Mouse (Mus musculus): ENCODE data around the gene Cmss1. TPM values are rescaled to one million over a fixed set of nuclear protein-coding genes. Genes with fewer than 3 reads are reported as not detected.

Cmss1 gene
- polyA plus RNA-seq, 1 experiment, result 9.0 TPM

DNA sequence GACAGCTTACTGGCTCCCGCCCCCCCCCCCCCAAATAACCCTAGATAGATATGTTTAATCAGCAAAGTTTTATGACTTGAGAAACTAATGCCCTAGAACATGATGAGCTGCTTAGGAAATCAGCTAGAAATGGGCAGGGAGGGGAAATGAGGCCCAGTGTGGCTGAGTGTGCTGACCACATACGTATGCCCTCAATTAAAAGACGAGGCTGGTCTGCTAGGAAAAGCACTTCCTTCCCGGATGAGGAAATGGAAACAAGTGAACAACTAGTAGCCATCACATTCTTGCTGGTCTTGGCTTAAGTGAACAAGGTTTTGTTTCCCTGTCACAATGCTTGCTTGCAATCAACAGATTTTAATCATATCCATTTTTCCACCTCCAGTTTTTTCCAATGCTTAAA lies 76.1 kb downstream of the Cmss1 start:
- TF ChIP-seq POLR2A (IDR thresholded peaks at IDR 0.05; ENCODE audit: low read depth, low read length), result no peak
- TF ChIP-seq CTCF (IDR thresholded peaks at IDR 0.05; ENCODE audit: borderline replicate concordance, insufficient read depth, low read length), result no peak
- Histone ChIP-seq H3K4me3 (ENCODE audit: insufficient read depth, low read length) (no peak overlapping the region), H3K4me1 (ENCODE audit: control insufficient read depth, insufficient read depth, low read length) (peaks cover 30% of the 10 kb centered on the region), H3K27ac (ENCODE audit: insufficient read depth, low read length) (peak overlapping the region; percentile 67; the same call in 1 of the 2 replicates)

DNA sequence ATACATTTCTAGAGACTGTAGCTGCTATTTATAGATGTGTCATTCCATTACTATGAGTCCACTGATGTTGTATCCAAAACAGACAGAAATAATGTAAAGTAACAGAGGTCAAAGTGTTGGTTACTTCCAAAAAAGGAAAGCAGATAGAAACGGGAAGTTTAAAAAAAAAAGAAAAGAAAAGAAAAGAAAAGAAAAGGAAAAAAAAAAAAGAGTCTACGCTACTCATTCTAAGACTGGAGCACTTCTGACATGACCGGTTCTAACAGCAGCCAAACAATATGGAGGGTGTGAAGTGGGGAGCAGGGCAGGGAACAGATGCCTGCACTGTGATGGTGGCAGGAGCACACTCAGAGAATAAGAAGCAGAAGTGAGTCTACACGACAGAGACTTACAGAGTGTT lies 78.2 kb downstream of the Cmss1 start:
- no peak for TF ChIP-seq CTCF (IDR thresholded peaks at IDR 0.05; ENCODE audit: borderline replicate concordance, insufficient read depth, low read length)
- no peak for TF ChIP-seq POLR2A (IDR thresholded peaks at IDR 0.05; ENCODE audit: low read depth, low read length)
- Histone ChIP-seq H3K4me1 (ENCODE audit: control insufficient read depth, insufficient read depth, low read length) (peaks cover 34% of the 10 kb centered on the region), H3K27ac (ENCODE audit: insufficient read depth, low read length) (peak overlapping the region; percentile 100), H3K4me3 (ENCODE audit: insufficient read depth, low read length) (no peak overlapping the region)

DNA sequence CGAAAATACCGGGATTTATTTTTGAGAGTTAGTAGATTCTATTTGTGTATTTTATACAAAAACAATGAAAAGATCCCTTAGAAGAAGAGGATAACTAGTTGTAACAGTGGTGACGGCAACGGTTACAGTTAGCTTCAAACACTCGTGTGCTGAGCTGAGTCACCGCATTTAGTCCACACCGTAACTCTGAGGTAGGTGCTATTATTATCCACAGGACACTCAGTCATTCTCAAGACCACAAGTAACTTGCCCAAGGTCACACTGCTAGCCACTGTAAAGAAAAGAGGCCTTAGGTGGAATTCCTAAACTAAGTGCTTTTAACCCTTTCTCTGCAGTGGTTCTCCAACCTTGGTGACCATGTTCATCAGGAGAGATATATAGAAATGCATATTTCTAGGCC lies 79.8 kb downstream of the Cmss1 start:
- no peak for TF ChIP-seq CTCF (IDR thresholded peaks at IDR 0.05; ENCODE audit: borderline replicate concordance, insufficient read depth, low read length)
- no peak for TF ChIP-seq POLR2A (IDR thresholded peaks at IDR 0.05; ENCODE audit: low read depth, low read length)
- H3K4me1 ChIP-seq (ENCODE audit: control insufficient read depth, insufficient read depth, low read length), result peaks cover 34% of the 10 kb centered on the region
- peak overlapping the region; percentile 83 for H3K27ac ChIP-seq (ENCODE audit: insufficient read depth, low read length)
- H3K4me3 ChIP-seq (ENCODE audit: insufficient read depth, low read length), result no peak overlapping the region

DNA sequence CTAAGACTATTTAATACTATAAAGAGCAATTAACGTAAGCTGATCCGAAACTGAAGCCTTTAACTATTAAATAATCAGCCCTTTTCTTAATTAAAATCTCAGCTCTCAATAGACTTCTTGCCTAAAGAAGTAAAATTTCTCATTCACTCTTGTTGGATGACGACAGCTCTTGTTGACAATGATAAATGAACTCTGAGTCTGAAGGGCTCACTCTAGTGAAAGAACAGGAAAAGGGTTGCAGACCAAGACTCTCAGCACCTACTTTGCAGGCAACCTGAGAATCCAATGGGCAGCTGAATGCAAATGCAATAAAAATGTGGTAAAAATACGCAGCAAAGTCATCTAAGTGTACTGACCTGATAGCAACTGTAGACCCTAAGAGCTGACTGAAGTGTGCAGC lies 81.2 kb downstream of the Cmss1 start:
- Histone ChIP-seq H3K4me3 (ENCODE audit: insufficient read depth, low read length) (no peak overlapping the region), H3K4me1 (ENCODE audit: control insufficient read depth, insufficient read depth, low read length) (peaks cover 27% of the 10 kb centered on the region)
- TF ChIP-seq POLR2A (IDR thresholded peaks at IDR 0.05; ENCODE audit: low read depth, low read length), result no peak
- no peak for TF ChIP-seq CTCF (IDR thresholded peaks at IDR 0.05; ENCODE audit: borderline replicate concordance, insufficient read depth, low read length)

DNA sequence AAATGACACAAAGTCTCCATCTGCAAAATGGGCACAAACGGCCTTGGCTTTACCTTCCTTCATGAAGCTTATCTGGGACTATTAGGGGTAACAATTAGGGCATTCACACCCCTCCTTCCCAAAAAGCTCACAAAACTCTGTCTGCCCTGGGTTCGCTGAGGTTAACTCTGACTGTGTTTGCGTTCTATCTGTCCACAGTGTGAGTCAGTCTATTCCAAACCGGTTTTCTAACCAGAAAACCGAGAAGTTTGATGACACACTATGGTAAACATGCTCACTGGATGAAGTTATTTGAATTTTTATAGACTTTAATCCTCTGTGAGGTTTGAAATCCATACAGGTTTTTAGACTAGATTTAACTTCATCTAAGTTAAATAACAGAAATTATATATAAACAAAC lies 81.6 kb downstream of the Cmss1 start:
- Histone ChIP-seq H3K4me3 (ENCODE audit: insufficient read depth, low read length) (no peak overlapping the region), H3K4me1 (ENCODE audit: control insufficient read depth, insufficient read depth, low read length) (peaks cover 27% of the 10 kb centered on the region), H3K27ac (ENCODE audit: insufficient read depth, low read length) (peak overlapping the region; percentile 63)
- no peak for TF ChIP-seq CTCF (IDR thresholded peaks at IDR 0.05; ENCODE audit: borderline replicate concordance, insufficient read depth, low read length)
- no peak for TF ChIP-seq POLR2A (IDR thresholded peaks at IDR 0.05; ENCODE audit: low read depth, low read length)

More for the DNA sequence above, 81.2 kb downstream of the Cmss1 start:
- H3K27ac ChIP-seq (ENCODE audit: insufficient read depth, low read length), result peak overlapping the region; percentile 83

DNA sequence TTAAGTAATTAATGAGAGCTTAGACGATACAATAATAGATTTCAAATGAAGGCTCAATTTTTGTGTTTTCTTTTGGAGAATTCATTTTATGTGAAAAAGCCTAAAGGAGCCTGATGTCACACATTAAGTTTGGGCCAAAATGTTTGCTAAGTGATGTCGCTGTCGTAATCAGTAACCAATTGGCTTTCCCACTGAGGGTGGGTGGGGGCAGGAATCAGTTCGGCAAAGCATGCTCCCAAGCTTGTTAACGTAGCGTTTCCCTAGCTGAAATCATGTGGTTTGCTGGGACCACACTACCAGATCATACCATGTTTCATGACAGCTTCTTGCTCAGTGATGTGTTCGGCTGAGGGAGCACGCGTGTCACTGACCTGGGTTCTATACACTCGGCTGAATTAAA lies 91.0 kb downstream of the Cmss1 start:
- TF ChIP-seq CTCF (IDR thresholded peaks at IDR 0.05; ENCODE audit: borderline replicate concordance, insufficient read depth, low read length) (no peak), POLR2A (IDR thresholded peaks at IDR 0.05; ENCODE audit: low read depth, low read length) (no peak)
- Histone ChIP-seq H3K4me1 (ENCODE audit: control insufficient read depth, insufficient read depth, low read length) (no peaks in the 10 kb centered on the region; the same call in 1 of the 2 replicates), H3K27ac (ENCODE audit: insufficient read depth, low read length) (no peak overlapping the region), H3K4me3 (ENCODE audit: insufficient read depth, low read length) (no peak overlapping the region)

DNA sequence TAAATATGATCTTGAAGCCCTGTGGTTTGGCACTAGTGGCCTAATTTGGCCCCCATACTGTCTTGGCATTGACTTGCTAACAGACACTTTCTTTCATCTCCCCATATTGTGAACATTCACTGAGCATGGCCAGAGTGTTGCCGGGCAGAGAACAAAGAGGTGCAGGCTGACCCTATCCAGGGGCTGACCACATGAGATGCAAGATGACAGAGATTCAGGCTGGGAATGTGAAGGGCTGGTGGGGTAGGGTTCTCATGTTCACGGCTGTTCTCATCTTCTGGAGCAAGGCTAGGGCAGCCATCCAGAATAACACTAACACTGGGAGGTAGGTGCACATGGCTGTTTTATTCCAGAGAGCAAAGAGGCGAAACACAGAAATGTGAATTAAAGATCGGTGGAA lies 92.3 kb downstream of the Cmss1 start:
- H3K4me3 ChIP-seq (ENCODE audit: insufficient read depth, low read length), result no peak overlapping the region
- no peaks in the 10 kb centered on the region; the same call in 1 of the 2 replicates for H3K4me1 ChIP-seq (ENCODE audit: control insufficient read depth, insufficient read depth, low read length)
- no peak for TF ChIP-seq POLR2A (IDR thresholded peaks at IDR 0.05; ENCODE audit: low read depth, low read length)
- TF ChIP-seq CTCF (IDR thresholded peaks at IDR 0.05; ENCODE audit: borderline replicate concordance, insufficient read depth, low read length), result no peak
- no peak overlapping the region for H3K27ac ChIP-seq (ENCODE audit: insufficient read depth, low read length)

DNA sequence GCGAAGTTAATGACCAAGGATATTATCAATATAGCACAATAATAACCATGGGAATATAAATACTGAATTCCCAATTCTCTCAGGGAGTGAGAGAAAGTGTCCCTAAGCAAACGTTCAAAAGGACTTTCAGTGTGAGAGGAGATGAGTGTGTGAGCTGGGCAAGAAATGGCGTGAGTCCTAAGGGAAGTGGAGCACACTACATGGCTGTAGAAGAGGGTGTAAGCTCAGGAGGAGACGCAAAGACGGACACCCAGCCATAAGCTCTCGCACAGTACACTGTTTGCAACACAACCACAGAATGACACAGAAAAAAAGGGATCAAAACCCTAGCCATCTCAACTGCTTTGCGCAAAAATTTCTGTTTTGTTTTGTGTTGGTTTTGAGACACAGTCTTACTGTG lies 93.1 kb downstream of the Cmss1 start:
- TF ChIP-seq CTCF (IDR thresholded peaks at IDR 0.05; ENCODE audit: borderline replicate concordance, insufficient read depth, low read length) (no peak), POLR2A (IDR thresholded peaks at IDR 0.05; ENCODE audit: low read depth, low read length) (no peak)
- no peaks in the 10 kb centered on the region; the same call in 1 of the 2 replicates for H3K4me1 ChIP-seq (ENCODE audit: control insufficient read depth, insufficient read depth, low read length)
- H3K4me3 ChIP-seq (ENCODE audit: insufficient read depth, low read length), result no peak overlapping the region
- no peak overlapping the region for H3K27ac ChIP-seq (ENCODE audit: insufficient read depth, low read length)

DNA sequence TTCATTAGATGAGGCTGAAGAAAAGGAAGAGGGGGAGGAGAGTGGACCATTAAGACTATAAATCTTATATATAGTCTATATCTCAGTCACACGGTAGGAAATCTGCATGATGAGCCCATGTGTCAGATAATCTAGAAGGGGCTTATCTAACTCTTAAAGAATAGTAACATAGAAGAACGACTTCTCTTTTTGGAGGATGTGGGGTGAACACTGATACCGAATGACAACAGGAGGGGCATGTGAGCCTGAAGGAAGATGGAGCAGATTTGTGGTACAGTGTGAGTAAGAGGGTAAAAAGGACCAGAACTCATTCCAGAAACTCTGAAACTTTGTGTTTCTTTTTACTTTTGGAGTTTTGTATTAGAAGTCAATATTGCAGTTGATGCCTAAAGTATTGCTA lies 97.6 kb downstream of the Cmss1 start:
- no peak overlapping the region for H3K4me3 ChIP-seq (ENCODE audit: insufficient read depth, low read length)
- no peaks in the 10 kb centered on the region for H3K4me1 ChIP-seq (ENCODE audit: control insufficient read depth, insufficient read depth, low read length)
- no peak for TF ChIP-seq CTCF (IDR thresholded peaks at IDR 0.05; ENCODE audit: borderline replicate concordance, insufficient read depth, low read length)
- no peak for TF ChIP-seq POLR2A (IDR thresholded peaks at IDR 0.05; ENCODE audit: low read depth, low read length)
- no peak overlapping the region for H3K27ac ChIP-seq (ENCODE audit: insufficient read depth, low read length)

DNA sequence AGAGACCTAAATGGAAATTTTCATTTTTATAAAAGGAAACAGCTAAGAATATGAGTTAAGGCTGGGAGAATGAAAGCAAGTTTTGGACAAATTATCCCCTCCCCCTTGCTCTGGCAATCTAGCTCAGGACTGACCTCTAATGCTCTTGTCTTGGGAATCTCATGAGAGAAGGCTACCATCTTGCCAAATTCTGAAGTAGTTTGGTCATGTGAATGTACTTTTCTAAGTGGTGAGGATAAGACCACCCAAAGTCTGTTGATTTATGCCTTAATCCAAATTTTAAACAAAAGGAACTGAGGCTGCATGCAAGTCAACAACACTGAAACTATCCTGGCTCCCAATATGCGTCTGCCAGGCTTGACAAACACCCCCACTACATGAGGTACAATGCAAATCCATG lies 98.3 kb downstream of the Cmss1 start:
- no peak overlapping the region for H3K4me3 ChIP-seq (ENCODE audit: insufficient read depth, low read length)
- TF ChIP-seq CTCF (IDR thresholded peaks at IDR 0.05; ENCODE audit: borderline replicate concordance, insufficient read depth, low read length), result no peak
- TF ChIP-seq POLR2A (IDR thresholded peaks at IDR 0.05; ENCODE audit: low read depth, low read length), result no peak
- no peaks in the 10 kb centered on the region for H3K4me1 ChIP-seq (ENCODE audit: control insufficient read depth, insufficient read depth, low read length)
- H3K27ac ChIP-seq (ENCODE audit: insufficient read depth, low read length), result no peak overlapping the region

DNA sequence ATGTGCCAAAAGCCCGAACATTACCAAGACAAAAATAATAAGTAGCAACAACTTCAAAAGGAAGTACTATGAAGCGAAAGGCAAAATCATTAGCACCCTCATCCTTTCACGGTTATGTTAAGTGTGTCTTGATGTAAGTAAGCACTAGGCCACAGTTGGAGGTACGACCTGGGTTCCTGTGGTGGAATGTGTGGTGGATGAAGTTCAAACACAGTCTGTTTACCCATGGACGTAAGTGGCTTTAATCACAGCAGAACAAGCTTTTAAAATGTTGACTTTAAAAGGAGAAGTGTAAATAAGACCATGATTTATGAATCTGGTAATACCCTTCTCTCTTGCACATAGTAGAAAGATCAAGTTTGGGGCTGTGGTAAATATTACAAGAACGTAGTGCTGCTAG lies 100.5 kb downstream of the Cmss1 start:
- no peak for TF ChIP-seq POLR2A (IDR thresholded peaks at IDR 0.05; ENCODE audit: low read depth, low read length)
- no peak overlapping the region for H3K4me3 ChIP-seq (ENCODE audit: insufficient read depth, low read length)
- no peaks in the 10 kb centered on the region for H3K4me1 ChIP-seq (ENCODE audit: control insufficient read depth, insufficient read depth, low read length)
- H3K27ac ChIP-seq (ENCODE audit: insufficient read depth, low read length), result no peak overlapping the region

Measured in embryonic fibroblast, embryonic 13.5 days (primary cell).